Mouse (Mus musculus) neutrophil, adult 5-6 weeks (primary cell): ENCODE measurements around the gene Hmg20a. TPM values are rescaled to one million over a fixed set of nuclear protein-coding genes. Genes with fewer than 3 reads are reported as not detected.

Source experiments
- ATAC-seq: fragments of 151-379, 151-347 bp; 2 replicates; pipeline ENCODE4 v1.8.0; 2017; ENCODE audit warnings: mild to moderate bottlenecking, moderate TSS enrichment; ENCODE audit not compliant: insufficient number of reproducible peaks, poor library complexity, low FRiP score, severe bottlenecking; ENCODE audit errors: extremely low read depth
- total RNA-seq: library from RNA; stranded (forward); fragments of 200-1000 nt; gene quantifications from 2 replicates; pipeline ENCODE4 v1.2.3, GENCODE M21; 2017

Gene Hmg20a
- total RNA-seq, 1 experiment from 2014 or later, result 40.5 TPM

DNA sequence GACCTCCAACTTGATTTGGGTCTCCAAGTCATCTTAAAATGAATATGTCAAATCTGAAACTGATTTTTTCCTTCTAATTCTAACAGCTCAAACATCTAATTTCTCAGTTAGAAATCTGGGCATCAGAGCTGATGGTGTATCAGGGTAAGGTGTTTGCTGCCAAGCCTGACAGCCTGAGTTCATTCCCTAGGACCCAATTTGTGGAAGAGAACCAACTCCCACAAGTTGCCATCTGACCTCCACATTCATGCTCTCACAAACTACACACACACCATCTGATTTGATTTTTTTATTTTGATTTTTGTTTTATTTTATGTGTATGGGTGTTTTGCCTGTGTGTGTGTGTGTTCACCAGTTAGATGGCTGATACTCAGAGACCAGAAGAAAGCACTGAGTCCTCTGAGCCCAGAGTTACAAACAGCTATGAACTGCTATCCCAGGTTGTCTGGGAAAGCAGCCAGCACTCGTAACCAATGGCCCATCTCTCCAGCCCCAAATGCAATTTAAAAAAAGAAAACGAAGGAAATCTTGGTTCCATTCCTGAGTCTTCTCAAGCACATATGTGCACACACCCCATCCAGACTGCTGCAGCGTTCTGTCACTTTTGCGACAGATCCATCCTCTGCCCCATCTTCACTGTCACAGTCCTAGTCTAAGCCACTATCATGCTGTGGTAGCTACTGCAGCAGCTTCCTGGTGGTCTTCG is 17.6 kb downstream of the Hmg20a start:
- ATAC-seq, result no peak

DNA sequence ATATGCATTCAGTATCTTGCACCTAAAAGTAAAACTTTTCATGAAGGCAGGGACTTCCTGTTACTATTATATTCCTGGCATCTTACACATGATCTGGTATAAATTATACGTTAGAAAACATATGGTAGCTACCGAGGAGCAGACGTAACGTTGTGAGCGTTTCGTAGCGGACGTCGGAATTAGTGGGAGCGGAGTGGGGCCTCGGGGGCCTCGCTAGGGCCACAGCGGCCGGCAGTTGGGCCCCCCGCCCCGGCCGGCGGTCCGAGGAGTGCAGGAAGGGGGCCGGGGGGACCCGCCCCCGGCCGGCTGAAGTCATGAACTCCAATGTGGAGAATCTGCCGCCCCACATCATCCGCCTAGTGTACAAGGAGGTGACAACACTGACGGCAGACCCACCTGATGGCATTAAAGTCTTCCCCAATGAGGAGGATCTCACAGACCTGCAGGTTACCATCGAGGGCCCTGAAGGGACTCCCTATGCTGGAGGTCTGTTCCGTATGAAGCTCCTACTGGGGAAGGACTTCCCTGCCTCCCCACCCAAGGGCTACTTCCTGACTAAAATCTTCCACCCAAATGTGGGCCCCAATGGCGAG is 19.0 kb downstream of the Hmg20a start:
- peak; percentile 69 for ATAC-seq

DNA sequence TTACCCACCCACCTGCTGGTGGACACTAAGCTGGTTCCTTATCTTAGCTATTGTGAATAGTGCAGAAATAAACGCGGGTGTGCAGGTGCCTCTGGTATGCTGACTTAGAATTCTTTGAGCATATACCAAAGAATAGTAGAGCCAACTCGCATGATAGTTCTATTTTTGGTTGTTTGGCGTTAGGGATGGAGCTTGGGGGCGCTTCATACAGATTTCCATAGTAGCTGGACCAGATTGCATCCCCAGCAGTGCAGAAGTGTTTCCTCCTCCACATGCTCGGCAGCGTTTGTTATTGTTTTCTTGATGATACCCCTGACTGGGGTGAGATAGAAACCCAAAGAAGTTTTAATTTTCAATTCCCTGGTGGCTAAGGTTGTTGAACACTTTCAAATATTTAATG is 21.3 kb downstream of the Hmg20a start:
- ATAC-seq, result no peak

GRCm38 (mm10) chr9:56451570-56451969 is 33.2 kb downstream of the Hmg20a start:
- ATAC-seq, result no peak

GRCm38 (mm10) chr9:56453038-56453815 is 34.8 kb downstream of the Hmg20a start:
- ATAC-seq, result no peak

GRCm38 (mm10) chr9:56456426-56456825 is 38.0 kb downstream of the Hmg20a start:
- no peak for ATAC-seq

DNA sequence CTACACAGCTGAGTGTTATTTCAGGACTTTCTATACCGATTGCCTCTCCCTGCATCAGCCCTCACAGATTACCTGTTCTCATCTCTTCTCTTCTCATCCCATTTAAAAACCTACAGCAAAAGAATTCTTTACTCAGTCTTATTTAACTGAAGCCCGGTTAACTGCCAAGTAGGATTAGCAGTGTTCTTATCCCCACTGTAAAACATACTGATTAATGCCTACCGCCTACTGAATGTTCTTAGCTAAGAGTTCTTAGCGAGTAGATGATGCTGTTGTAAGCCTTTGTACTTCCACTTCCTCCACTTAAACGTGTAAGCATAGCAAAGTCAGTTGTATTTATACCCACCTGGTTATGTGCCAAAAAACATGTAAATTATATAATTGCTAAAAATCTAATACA is 42.6 kb downstream of the Hmg20a start:
- ATAC-seq, result no peak

GRCm38 (mm10) chr9:56462606-56463005 is 44.2 kb downstream of the Hmg20a start:
- ATAC-seq, result no peak

DNA sequence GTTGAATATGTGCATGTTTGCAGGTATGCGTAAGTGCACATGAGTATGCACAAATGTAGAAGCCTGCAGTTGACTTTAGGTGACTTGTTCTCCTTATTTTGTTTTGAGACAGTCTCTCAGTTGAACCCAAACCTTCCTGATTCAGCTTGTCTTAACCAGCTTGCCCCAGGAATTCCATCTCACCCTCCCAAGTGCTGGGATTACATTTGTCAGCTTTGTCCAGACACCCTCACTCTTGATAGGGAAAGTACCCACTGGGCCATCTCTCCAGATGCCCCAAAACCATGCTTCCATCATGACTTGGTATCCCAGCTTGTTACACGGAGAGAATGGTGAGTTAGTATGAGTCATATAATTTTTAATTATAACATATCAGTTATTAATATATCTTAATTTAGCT is 44.6 kb downstream of the Hmg20a start:
- ATAC-seq, result no peak

- ATAC-seq, result peak; percentile 17; the same call in 1 of the 2 replicates
Observed at GRCm38 (mm10) chr9:56463686-56464515, 45.5 kb downstream of the Hmg20a start.

- peak; percentile 94 for ATAC-seq
Observed at GRCm38 (mm10) chr9:56464863-56465654, 46.6 kb downstream of the Hmg20a start.

DNA sequence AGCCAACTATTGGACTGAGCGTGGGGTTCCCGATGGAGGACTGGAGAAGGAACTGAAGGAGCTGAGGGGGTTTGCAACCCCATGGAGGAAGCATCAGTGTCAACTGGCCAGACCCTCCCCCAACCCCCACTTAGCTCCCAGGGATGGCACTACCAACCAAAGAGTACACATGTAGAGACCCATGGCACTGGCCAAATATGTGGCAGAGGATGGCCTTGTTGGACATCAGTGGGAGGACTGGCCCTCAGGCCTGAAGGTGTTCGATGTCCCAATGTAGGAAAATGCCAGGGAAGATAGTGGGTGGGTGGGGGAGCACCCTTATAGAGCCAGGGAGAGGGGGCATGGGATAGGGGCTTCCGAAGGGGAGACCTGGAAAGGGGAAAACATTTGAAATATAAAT is 47.8 kb downstream of the Hmg20a start:
- ATAC-seq, result no peak

- no peak for ATAC-seq
Observed at GRCm38 (mm10) chr9:56469656-56470055, 51.2 kb downstream of the Hmg20a start.

DNA sequence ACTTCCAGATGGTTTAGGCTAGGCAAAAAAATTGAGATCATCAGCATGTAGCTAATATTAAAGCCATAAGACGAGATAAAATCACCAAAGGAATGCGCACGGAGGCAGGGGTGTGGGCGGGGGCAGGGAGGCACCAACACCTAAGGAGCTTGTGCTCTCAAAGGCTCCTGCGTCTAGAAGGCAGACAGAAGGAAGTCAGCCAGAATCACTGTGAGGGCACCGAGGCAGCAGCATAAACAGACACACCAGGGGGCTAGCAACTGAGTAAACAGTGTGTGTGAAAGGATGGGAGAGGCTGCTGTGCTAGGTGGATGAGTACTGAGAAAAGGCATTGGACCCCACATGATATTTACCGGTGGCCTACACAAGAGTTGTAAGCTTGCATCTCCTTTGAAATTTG is 51.9 kb downstream of the Hmg20a start:
- no peak for ATAC-seq

- 0 out of 2 replicates have a peak, but pooled peaks have one; percentile 16 for ATAC-seq
Observed at GRCm38 (mm10) chr9:56478975-56479647, 60.7 kb downstream of the Hmg20a start.

GRCm38 (mm10) chr9:56482623-56483022 is 64.2 kb downstream of the Hmg20a start:
- no peak for ATAC-seq

DNA sequence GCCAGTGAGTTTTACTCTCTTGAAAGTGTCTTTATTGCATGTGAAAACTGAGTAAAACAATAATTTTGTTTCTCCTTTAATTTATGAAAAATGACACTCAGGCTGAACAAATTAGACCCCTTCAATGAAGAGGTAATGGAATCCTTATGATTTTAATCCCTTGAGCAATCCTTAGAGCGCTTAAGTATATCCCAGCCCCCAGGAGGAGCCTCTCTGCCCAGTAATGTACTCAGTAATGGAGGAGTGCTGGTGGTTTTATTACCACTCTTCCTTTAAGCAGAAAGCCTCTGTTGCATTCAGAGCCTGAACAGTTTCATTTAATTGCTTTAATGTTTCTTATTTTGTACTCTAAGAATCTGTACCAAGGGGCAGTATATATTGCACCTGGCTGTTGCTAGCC is 67.0 kb downstream of the Hmg20a start:
- no peak for ATAC-seq

GRCm38 (mm10) chr9:56486158-56486557 is 67.7 kb downstream of the Hmg20a start:
- ATAC-seq, result no peak
